Mouse (Mus musculus): Measurements from ENCODE around the gene Mmp21. TPM values are rescaled to one million over a fixed set of nuclear protein-coding genes. Genes with fewer than 3 reads are reported as not detected.
A peak's percentile ranks its signal among the peaks of the same experiment; 100 is the strongest.
"Not testable (repeated sequence)": the region's sequence is repeated elsewhere in the genome, so short reads cannot be mapped to it uniquely, and the experiment has no call there.

Mmp21 gene
- polyA plus RNA-seq, 1 experiment from 2014 or later = 0.08 TPM

DNA sequence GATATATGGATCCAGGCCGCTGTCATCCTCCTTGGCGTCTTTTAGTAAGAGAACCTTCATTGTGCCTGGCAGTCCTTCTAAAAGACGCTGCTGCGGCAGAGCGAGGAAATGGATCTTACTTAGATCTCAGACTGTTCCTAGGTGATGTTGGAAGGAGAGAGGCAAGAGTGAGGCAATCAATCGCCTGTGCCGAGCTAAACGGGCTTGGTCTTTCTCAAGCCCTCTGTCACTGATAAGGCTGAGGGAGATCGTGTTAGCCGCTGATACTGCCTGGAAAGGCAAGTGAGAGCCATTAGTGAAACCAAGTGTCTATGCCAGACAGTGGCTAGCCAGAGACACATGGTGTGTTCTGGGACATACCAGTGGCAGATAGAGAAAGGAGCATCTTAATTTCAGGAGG lies 22.5 kb upstream of the Mmp21 start:
- 65% methylated on average over 10 of the region's 10 CpGs for WGBS
- no peaks in the 10 kb centered on the region for H3K9me3 ChIP-seq (replicated peaks; ENCODE audit: control insufficient read depth, low read length)
- H3K36me3 ChIP-seq (ENCODE audit: control insufficient read depth, insufficient read depth, low read length) = no peaks in the 10 kb centered on the region
- H3K4me3 ChIP-seq (replicated peaks; ENCODE audit: low read length) = 0 out of 2 replicates have a peak overlapping the region, but pooled peaks have one; percentile 4
- H3K27ac ChIP-seq (ENCODE audit: low read length) = no peak overlapping the region
- H3K4me2 ChIP-seq (ENCODE audit: low read depth, low read length) = no peak overlapping the region
- ATAC-seq (ENCODE audit: insufficient read depth, low FRiP score) = 0 out of 2 replicates have a peak, but pooled peaks have one; percentile 60
- H3K9ac ChIP-seq (ENCODE audit: low read length) = no peak overlapping the region
- no peaks in the 10 kb centered on the region for H3K27me3 ChIP-seq (ENCODE audit: control insufficient read depth, insufficient read depth, low read length)
- H3K4me1 ChIP-seq (ENCODE audit: control insufficient read depth, insufficient read depth, low read length) = no peaks in the 10 kb centered on the region

- ATAC-seq (ENCODE audit: insufficient read depth, low FRiP score) = no peak
- no peak overlapping the region; the same call in 1 of the 2 replicates for H3K9ac ChIP-seq (ENCODE audit: low read length)
- no peaks in the 10 kb centered on the region for H3K36me3 ChIP-seq (ENCODE audit: control insufficient read depth, insufficient read depth, low read length)
- H3K4me1 ChIP-seq (ENCODE audit: control insufficient read depth, insufficient read depth, low read length) = no peaks in the 10 kb centered on the region
- H3K9me3 ChIP-seq (replicated peaks; ENCODE audit: control insufficient read depth, low read length) = no peaks in the 10 kb centered on the region
- no peak overlapping the region for H3K4me2 ChIP-seq (ENCODE audit: low read depth, low read length)
- no peak overlapping the region for H3K4me3 ChIP-seq (replicated peaks; ENCODE audit: low read length)
- WGBS = 95% methylated on average over 7 of the region's 7 CpGs
- no peaks in the 10 kb centered on the region for H3K27me3 ChIP-seq (ENCODE audit: control insufficient read depth, insufficient read depth, low read length)
- no peak overlapping the region for H3K27ac ChIP-seq (ENCODE audit: low read length)
Observed at GRCm38 (mm10) chr7:133701366-133701765, 21.5 kb upstream of the Mmp21 start.

GRCm38 (mm10) chr7:133699885-133700284 lies 20.0 kb upstream of the Mmp21 start:
- no peak overlapping the region for H3K9ac ChIP-seq (ENCODE audit: low read length)
- WGBS = 81% methylated on average over 4 of the region's 4 CpGs
- ATAC-seq (ENCODE audit: insufficient read depth, low FRiP score) = no peak
- no peaks in the 10 kb centered on the region for H3K4me1 ChIP-seq (ENCODE audit: control insufficient read depth, insufficient read depth, low read length)
- H3K36me3 ChIP-seq (ENCODE audit: control insufficient read depth, insufficient read depth, low read length) = no peaks in the 10 kb centered on the region
- H3K4me2 ChIP-seq (ENCODE audit: low read depth, low read length) = no peak overlapping the region
- no peak overlapping the region for H3K27ac ChIP-seq (ENCODE audit: low read length)
- H3K4me3 ChIP-seq (replicated peaks; ENCODE audit: low read length) = no peak overlapping the region
- H3K9me3 ChIP-seq (replicated peaks; ENCODE audit: control insufficient read depth, low read length) = no peaks in the 10 kb centered on the region
- no peaks in the 10 kb centered on the region for H3K27me3 ChIP-seq (ENCODE audit: control insufficient read depth, insufficient read depth, low read length)

DNA sequence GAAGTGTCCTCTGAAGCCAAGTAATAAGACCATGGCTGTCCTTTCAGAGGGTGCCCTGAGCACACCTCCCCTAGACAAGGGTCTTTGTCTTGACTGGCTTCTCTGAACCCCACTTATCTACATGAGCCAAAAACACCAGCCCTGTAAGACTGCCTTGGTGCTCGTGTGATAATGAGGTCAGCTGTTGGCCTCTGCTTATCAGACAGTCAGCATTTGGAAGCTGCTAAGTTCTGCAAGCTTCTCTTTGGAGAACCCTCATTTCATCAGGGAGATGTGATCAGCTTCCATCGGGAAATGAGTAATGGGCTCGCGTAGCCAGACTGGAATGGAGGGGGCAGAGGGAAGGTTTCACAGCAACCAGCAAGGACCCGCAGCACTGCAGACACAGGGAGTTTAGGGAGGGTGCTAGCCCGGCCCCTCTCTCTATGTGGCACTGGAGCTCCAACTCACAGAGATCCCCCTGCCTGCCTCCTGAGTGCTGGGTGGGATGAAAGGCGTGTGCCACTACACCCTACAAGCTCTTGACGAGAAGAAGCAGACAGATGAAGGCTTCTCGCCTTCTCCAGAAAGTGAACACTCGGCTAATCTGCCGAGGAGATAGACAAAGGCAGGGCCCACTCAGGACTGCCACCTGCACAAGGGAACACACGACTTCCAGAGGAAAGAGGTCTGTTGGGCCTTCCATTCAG lies 18.3 kb upstream of the Mmp21 start:
- 81% methylated on average over 12 of the region's 12 CpGs for WGBS
- Histone ChIP-seq H3K36me3 (ENCODE audit: control insufficient read depth, insufficient read depth, low read length) (no peaks in the 10 kb centered on the region), H3K27me3 (ENCODE audit: control insufficient read depth, insufficient read depth, low read length) (no peaks in the 10 kb centered on the region), H3K4me3 (replicated peaks; ENCODE audit: low read length) (no peak overlapping the region), H3K4me1 (ENCODE audit: control insufficient read depth, insufficient read depth, low read length) (no peaks in the 10 kb centered on the region), H3K27ac (ENCODE audit: low read length) (no peak overlapping the region), H3K4me2 (ENCODE audit: low read depth, low read length) (no peak overlapping the region), H3K9me3 (replicated peaks; ENCODE audit: control insufficient read depth, low read length) (no peaks in the 10 kb centered on the region), H3K9ac (ENCODE audit: low read length) (no peak overlapping the region)
- ATAC-seq (ENCODE audit: insufficient read depth, low FRiP score) = no peak; the same call in 1 of the 2 replicates

GRCm38 (mm10) chr7:133685644-133686043 lies 5.8 kb upstream of the Mmp21 start:
- peaks cover 18% of the 10 kb centered on the region; the same call in 1 of the 2 replicates for H3K9me3 ChIP-seq (replicated peaks; ENCODE audit: control insufficient read depth, low read length)
- H3K4me3 ChIP-seq (replicated peaks; ENCODE audit: low read length); ATAC-seq (ENCODE audit: insufficient read depth, low FRiP score); H3K36me3 ChIP-seq (ENCODE audit: control insufficient read depth, insufficient read depth, low read length); H3K9ac ChIP-seq (ENCODE audit: low read length); H3K27me3 ChIP-seq (ENCODE audit: control insufficient read depth, insufficient read depth, low read length); H3K4me2 ChIP-seq (ENCODE audit: low read depth, low read length); H3K27ac ChIP-seq (ENCODE audit: low read length); H3K4me1 ChIP-seq (ENCODE audit: control insufficient read depth, insufficient read depth, low read length): not testable (repeated sequence)

DNA sequence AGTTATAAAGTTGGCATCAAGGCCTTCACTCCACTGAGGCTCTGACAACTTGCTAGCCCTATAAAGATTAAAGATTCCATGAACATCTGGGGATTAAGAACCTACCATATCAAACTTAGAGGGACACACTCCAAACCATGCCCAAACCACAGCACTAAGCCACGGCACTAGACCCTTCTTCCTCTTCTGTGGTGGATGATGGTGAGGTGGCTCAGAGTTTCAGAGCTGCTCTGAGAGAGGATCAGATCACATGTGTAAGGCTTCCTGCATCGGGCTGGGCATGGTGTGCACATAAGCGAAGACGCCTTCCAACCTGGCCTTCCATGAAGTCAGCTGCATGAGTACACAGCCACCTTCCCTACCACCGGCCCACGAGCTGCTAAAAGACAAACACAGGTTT lies 4.8 kb upstream of the Mmp21 start:
- H3K27me3 ChIP-seq (ENCODE audit: control insufficient read depth, insufficient read depth, low read length) = no peaks in the 10 kb centered on the region
- no peaks in the 10 kb centered on the region for H3K4me1 ChIP-seq (ENCODE audit: control insufficient read depth, insufficient read depth, low read length)
- peaks cover 9% of the 10 kb centered on the region; the same call in 1 of the 2 replicates for H3K36me3 ChIP-seq (ENCODE audit: control insufficient read depth, insufficient read depth, low read length)
- H3K9ac ChIP-seq (ENCODE audit: low read length) = no peak overlapping the region
- H3K9me3 ChIP-seq (replicated peaks; ENCODE audit: control insufficient read depth, low read length) = peaks cover 16% of the 10 kb centered on the region; the same call in 1 of the 2 replicates
- no peak for ATAC-seq (ENCODE audit: insufficient read depth, low FRiP score)
- H3K4me2 ChIP-seq (ENCODE audit: low read depth, low read length) = no peak overlapping the region
- no peak overlapping the region for H3K27ac ChIP-seq (ENCODE audit: low read length)
- 96% methylated on average over 6 of the region's 6 CpGs for WGBS
- no peak overlapping the region for H3K4me3 ChIP-seq (replicated peaks; ENCODE audit: low read length)

DNA sequence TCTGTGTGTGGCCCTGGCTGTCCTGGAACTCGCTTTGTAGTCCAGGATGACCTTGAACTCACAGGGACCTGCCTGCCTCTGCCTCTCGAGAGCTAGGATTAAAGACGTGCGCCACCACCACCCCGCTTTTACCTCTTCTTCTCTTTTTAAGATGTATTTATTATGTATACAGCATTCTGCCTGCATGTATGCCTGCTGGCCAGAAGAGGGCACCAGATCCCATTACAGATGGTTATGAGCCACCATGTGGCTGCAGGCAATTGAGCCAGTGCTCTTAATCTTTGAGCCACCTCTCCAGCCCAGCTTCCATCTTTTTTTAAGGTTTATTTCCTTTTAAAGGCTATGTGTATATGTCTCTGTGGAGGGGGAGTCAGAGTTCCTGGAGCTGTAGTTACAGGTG lies 4.2 kb upstream of the Mmp21 start:
- WGBS = 88% methylated on average over 5 of the region's 5 CpGs

DNA sequence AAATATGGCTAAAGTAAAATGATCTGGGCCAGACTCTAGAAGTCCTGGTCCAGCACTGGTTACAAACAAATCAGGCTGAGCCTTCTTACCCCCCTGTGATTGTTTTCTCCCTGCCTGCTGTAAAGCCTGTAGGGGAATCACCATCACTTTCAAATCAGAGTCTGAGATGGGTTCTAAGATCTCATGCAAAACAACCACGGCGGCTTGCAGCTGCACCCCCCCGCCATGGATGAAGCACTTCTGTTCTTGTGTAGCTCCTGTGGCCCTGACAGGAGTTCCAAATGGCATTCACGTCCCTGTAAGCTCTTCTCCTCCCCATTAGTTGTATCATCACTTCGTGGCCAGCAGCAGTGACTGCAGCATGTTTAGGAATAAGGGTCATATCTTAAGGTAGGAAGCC lies 3.8 kb upstream of the Mmp21 start:
- WGBS = 81% methylated on average over 5 of the region's 5 CpGs
- H3K9me3 ChIP-seq (replicated peaks; ENCODE audit: control insufficient read depth, low read length) = peaks cover 7% of the 10 kb centered on the region; the same call in 1 of the 2 replicates
- no peak for ATAC-seq (ENCODE audit: insufficient read depth, low FRiP score)

More for the DNA sequence above, 4.2 kb upstream of the Mmp21 start:
- H3K27ac ChIP-seq (ENCODE audit: low read length) = no peak overlapping the region
- H3K4me1 ChIP-seq (ENCODE audit: control insufficient read depth, insufficient read depth, low read length) = no peaks in the 10 kb centered on the region
- H3K9me3 ChIP-seq (replicated peaks; ENCODE audit: control insufficient read depth, low read length) = peaks cover 10% of the 10 kb centered on the region; the same call in 1 of the 2 replicates
- H3K4me3 ChIP-seq (replicated peaks; ENCODE audit: low read length) = no peak overlapping the region
- H3K9ac ChIP-seq (ENCODE audit: low read length) = no peak overlapping the region
- no peak for ATAC-seq (ENCODE audit: insufficient read depth, low FRiP score)
- H3K27me3 ChIP-seq (ENCODE audit: control insufficient read depth, insufficient read depth, low read length) = no peaks in the 10 kb centered on the region
- H3K36me3 ChIP-seq (ENCODE audit: control insufficient read depth, insufficient read depth, low read length) = peaks cover 9% of the 10 kb centered on the region; the same call in 1 of the 2 replicates
- no peak overlapping the region for H3K4me2 ChIP-seq (ENCODE audit: low read depth, low read length)

GRCm38 (mm10) chr7:133679439-133679838 lies 422 bp downstream of the Mmp21 start:
- H3K4me2 ChIP-seq (ENCODE audit: low read depth, low read length) = no peak overlapping the region
- no peak overlapping the region for H3K4me3 ChIP-seq (replicated peaks; ENCODE audit: low read length)
- H3K9ac ChIP-seq (ENCODE audit: low read length) = no peak overlapping the region
- H3K36me3 ChIP-seq (ENCODE audit: control insufficient read depth, insufficient read depth, low read length) = no peaks in the 10 kb centered on the region
- ATAC-seq (ENCODE audit: insufficient read depth, low FRiP score) = no peak
- H3K9me3 ChIP-seq (replicated peaks; ENCODE audit: control insufficient read depth, low read length) = no peaks in the 10 kb centered on the region
- no peaks in the 10 kb centered on the region for H3K27me3 ChIP-seq (ENCODE audit: control insufficient read depth, insufficient read depth, low read length)
- H3K4me1 ChIP-seq (ENCODE audit: control insufficient read depth, insufficient read depth, low read length) = no peaks in the 10 kb centered on the region
- no peak overlapping the region for H3K27ac ChIP-seq (ENCODE audit: low read length)
- 64% methylated on average over 4 of the region's 4 CpGs for WGBS

More for the DNA sequence above, 3.8 kb upstream of the Mmp21 start:
- peaks cover 7% of the 10 kb centered on the region; the same call in 1 of the 2 replicates for H3K36me3 ChIP-seq (ENCODE audit: control insufficient read depth, insufficient read depth, low read length)
- no peaks in the 10 kb centered on the region for H3K27me3 ChIP-seq (ENCODE audit: control insufficient read depth, insufficient read depth, low read length)
- H3K27ac ChIP-seq (ENCODE audit: low read length) = no peak overlapping the region
- no peak overlapping the region for H3K9ac ChIP-seq (ENCODE audit: low read length)
- no peaks in the 10 kb centered on the region for H3K4me1 ChIP-seq (ENCODE audit: control insufficient read depth, insufficient read depth, low read length)
- H3K4me2 ChIP-seq (ENCODE audit: low read depth, low read length) = no peak overlapping the region
- no peak overlapping the region for H3K4me3 ChIP-seq (replicated peaks; ENCODE audit: low read length)

Measured in stomach, embryonic 16.5 days (tissue).